ENCODE assay signal across 20 mouse cellular contexts in genomic region chr3:119711503-119711902, GRCm38 (mm10).
DNase-seq lines count a peak whose midpoint lies in the region; ATAC-seq and TF ChIP-seq lines count a peak whose summit lies in the region.
"Had no signal": no experiment of that assay in that cellular context is flagged by ENCODE, and none has a peak within 500 bp of the region (broad histone marks: within the 10 kb centered on the region; RNA-seq: fewer than 3 reads in every experiment).

No protein-coding gene starts in this region.

- no peak overlapping the region for H3K4me2 ChIP-seq in forebrain, embryonic 11.5 days (ENCODE audit: low read depth, low read length, severe bottlenecking)
- no peak overlapping the region for H3K4me2 ChIP-seq in forebrain, postnatal 0 days (ENCODE audit: low read depth)
- H3K4me2 ChIP-seq in hindbrain, embryonic 13.5 days: no peak overlapping the region
- no peak overlapping the region for H3K4me2 ChIP-seq in midbrain, embryonic 11.5 days
- no peak overlapping the region for H3K4me2 ChIP-seq in midbrain, embryonic 14.5 days (ENCODE audit: low read length)
- H3K4me2 ChIP-seq: kidney, embryonic 15.5 days; liver, embryonic 15.5 days had no signal

- H3K27me3 ChIP-seq in forebrain, embryonic 11.5 days (ENCODE audit: control insufficient read depth, insufficient read depth, low read length): no peaks in the 10 kb centered on the region
- H3K27me3 ChIP-seq in forebrain, postnatal 0 days (ENCODE audit: insufficient read depth, low read length): no peaks in the 10 kb centered on the region
- H3K27me3 ChIP-seq in hindbrain, embryonic 13.5 days: no peaks in the 10 kb centered on the region
- no peaks in the 10 kb centered on the region for H3K27me3 ChIP-seq in hindbrain, embryonic 10.5 days (ENCODE audit: insufficient read depth, poor library complexity, severe bottlenecking)
- no peaks in the 10 kb centered on the region for H3K27me3 ChIP-seq in midbrain, embryonic 11.5 days (ENCODE audit: control insufficient read depth, insufficient read depth, low read length)
- no peaks in the 10 kb centered on the region for H3K27me3 ChIP-seq in midbrain, embryonic 10.5 days (ENCODE audit: low read depth, poor library complexity, severe bottlenecking)
- H3K27me3 ChIP-seq in midbrain, embryonic 14.5 days (ENCODE audit: control insufficient read depth, insufficient read depth, low read length): no peaks in the 10 kb centered on the region
- H3K27me3 ChIP-seq: kidney, embryonic 15.5 days; liver, embryonic 15.5 days had no signal

- H3K4me1 ChIP-seq in forebrain, embryonic 11.5 days (replicated peaks; ENCODE audit: control insufficient read depth, insufficient read depth, low read length): no peaks in the 10 kb centered on the region
- H3K4me1 ChIP-seq in forebrain, postnatal 0 days (ENCODE audit: insufficient read depth): no peaks in the 10 kb centered on the region
- no peaks in the 10 kb centered on the region for H3K4me1 ChIP-seq in hindbrain, embryonic 13.5 days (replicated peaks)
- no peaks in the 10 kb centered on the region for H3K4me1 ChIP-seq in hindbrain, embryonic 10.5 days (replicated peaks)
- no peaks in the 10 kb centered on the region for H3K4me1 ChIP-seq in midbrain, embryonic 11.5 days (ENCODE audit: control insufficient read depth, insufficient read depth, low read length)
- H3K4me1 ChIP-seq in midbrain, embryonic 10.5 days: no peaks in the 10 kb centered on the region
- no peaks in the 10 kb centered on the region for H3K4me1 ChIP-seq in midbrain, embryonic 14.5 days (ENCODE audit: control insufficient read depth, insufficient read depth, low read length)
- H3K4me1 ChIP-seq: kidney, embryonic 15.5 days; liver, embryonic 15.5 days had no signal

- peak; percentile 55; the same call in 1 of the 2 replicates for ATAC-seq in forebrain, embryonic 11.5 days (replicated peaks; ENCODE audit: low FRiP score)
- ATAC-seq in forebrain, postnatal 0 days: no peak
- peak; percentile 52; the same call in 1 of the 2 replicates for ATAC-seq in hindbrain, embryonic 13.5 days (ENCODE audit: low FRiP score)
- ATAC-seq in midbrain, embryonic 11.5 days (ENCODE audit: low FRiP score): 0 out of 2 replicates have a peak, but pooled peaks have one; percentile 16
- ATAC-seq in midbrain, embryonic 14.5 days (ENCODE audit: low FRiP score, low TSS enrichment): peak; percentile 11; the same call in 1 of the 2 replicates
- ATAC-seq: intestine, embryonic 16.5 days; lung, postnatal 0 days had no signal

- H3K9ac ChIP-seq in forebrain, embryonic 11.5 days (ENCODE audit: low read length): no peak overlapping the region
- no peak overlapping the region for H3K9ac ChIP-seq in forebrain, postnatal 0 days
- no peak overlapping the region for H3K9ac ChIP-seq in hindbrain, embryonic 13.5 days
- H3K9ac ChIP-seq in midbrain, embryonic 11.5 days (ENCODE audit: low read length): no peak overlapping the region
- H3K9ac ChIP-seq in midbrain, embryonic 14.5 days (replicated peaks; ENCODE audit: low read length): no peak overlapping the region
- H3K9ac ChIP-seq: kidney, embryonic 15.5 days; liver, embryonic 15.5 days had no signal

- TF ChIP-seq CTCF in forebrain, postnatal 0 days (IDR thresholded peaks at IDR 0.05; ENCODE audit: low read depth): no peak

- H3K36me3 ChIP-seq in forebrain, embryonic 11.5 days (ENCODE audit: control insufficient read depth, insufficient read depth, low read length): no peaks in the 10 kb centered on the region
- no peaks in the 10 kb centered on the region for H3K36me3 ChIP-seq in forebrain, postnatal 0 days (ENCODE audit: insufficient read depth)
- no peaks in the 10 kb centered on the region for H3K36me3 ChIP-seq in hindbrain, embryonic 13.5 days
- H3K36me3 ChIP-seq in hindbrain, embryonic 10.5 days: peaks cover 4% of the 10 kb centered on the region; the same call in 1 of the 2 replicates
- H3K36me3 ChIP-seq in midbrain, embryonic 11.5 days (ENCODE audit: control insufficient read depth, insufficient read depth, low read length): no peaks in the 10 kb centered on the region
- peaks cover 9% of the 10 kb centered on the region; the same call in 1 of the 2 replicates for H3K36me3 ChIP-seq in midbrain, embryonic 10.5 days
- H3K36me3 ChIP-seq in midbrain, embryonic 14.5 days (ENCODE audit: control insufficient read depth, insufficient read depth, low read length): no peaks in the 10 kb centered on the region
- H3K36me3 ChIP-seq: liver, embryonic 15.5 days had no signal

- WGBS in forebrain, embryonic 11.5 days: 95% methylated on average over 3 of the region's 3 CpGs
- WGBS in forebrain, postnatal 0 days: 97% methylated on average over 3 of the region's 3 CpGs
- WGBS in hindbrain, embryonic 13.5 days: 95% methylated on average over 3 of the region's 3 CpGs
- 99% methylated on average over 3 of the region's 3 CpGs for WGBS in hindbrain, embryonic 10.5 days
- 94% methylated on average over 3 of the region's 3 CpGs for WGBS in midbrain, embryonic 11.5 days
- WGBS in midbrain, embryonic 10.5 days: 98% methylated on average over 3 of the region's 3 CpGs
- 91% methylated on average over 3 of the region's 3 CpGs for WGBS in midbrain, embryonic 14.5 days

- H3K9me3 ChIP-seq in forebrain, embryonic 11.5 days (ENCODE audit: control insufficient read depth, low read length): no peaks in the 10 kb centered on the region
- no peaks in the 10 kb centered on the region for H3K9me3 ChIP-seq in forebrain, postnatal 0 days (ENCODE audit: low read length)
- no peaks in the 10 kb centered on the region for H3K9me3 ChIP-seq in hindbrain, embryonic 13.5 days
- no peaks in the 10 kb centered on the region for H3K9me3 ChIP-seq in hindbrain, embryonic 10.5 days
- no peaks in the 10 kb centered on the region for H3K9me3 ChIP-seq in midbrain, embryonic 11.5 days (ENCODE audit: control insufficient read depth, low read length)
- no peaks in the 10 kb centered on the region for H3K9me3 ChIP-seq in midbrain, embryonic 10.5 days (replicated peaks)
- H3K9me3 ChIP-seq in midbrain, embryonic 14.5 days (ENCODE audit: control insufficient read depth, low read length): no peaks in the 10 kb centered on the region
- H3K9me3 ChIP-seq: kidney, embryonic 15.5 days; liver, embryonic 15.5 days had no signal

- no peak overlapping the region for H3K27ac ChIP-seq in forebrain, embryonic 11.5 days (ENCODE audit: low read depth, low read length)
- no peak overlapping the region for H3K27ac ChIP-seq in forebrain, postnatal 0 days (ENCODE audit: low read depth, low read length)
- H3K27ac ChIP-seq in hindbrain, embryonic 13.5 days: no peak overlapping the region
- no peak overlapping the region for H3K27ac ChIP-seq in hindbrain, embryonic 10.5 days
- no peak overlapping the region for H3K27ac ChIP-seq in midbrain, embryonic 11.5 days (ENCODE audit: low read depth, low read length)
- H3K27ac ChIP-seq in midbrain, embryonic 10.5 days (replicated peaks): no peak overlapping the region
- no peak overlapping the region for H3K27ac ChIP-seq in midbrain, embryonic 14.5 days (replicated peaks; ENCODE audit: low read depth, low read length)
- H3K27ac ChIP-seq: kidney, embryonic 15.5 days; liver, embryonic 15.5 days; macrophage had no signal

- DNase-seq in forebrain, embryonic 11.5 days (ENCODE audit: low spot score): no peak
- DNase-seq in forebrain, postnatal 0 days: no peak
- DNase-seq in hindbrain, embryonic 10.5 days (ENCODE audit: low spot score): no peak
- DNase-seq in midbrain, embryonic 11.5 days (ENCODE audit: low spot score, missing footprints): no peak
- DNase-seq in midbrain, embryonic 10.5 days (ENCODE audit: low spot score): no peak
- DNase-seq in midbrain, embryonic 14.5 days: no peak
- no peak for DNase-seq in right cerebral cortex, postnatal 14 days
- DNase-seq: adrenal gland, postnatal 25 days; cerebellum, adult 9-10 months; gastrocnemius, postnatal 36 days; layer of hippocampus, adult 9-11 months; liver; thymus, adult 18-20 months; thymus, postnatal 4 days had no signal

- no peak overlapping the region for H3K4me3 ChIP-seq in forebrain, embryonic 11.5 days (ENCODE audit: low read depth, low read length)
- H3K4me3 ChIP-seq in forebrain, postnatal 0 days (ENCODE audit: low read depth, low read length): no peak overlapping the region
- H3K4me3 ChIP-seq in hindbrain, embryonic 13.5 days: no peak overlapping the region
- H3K4me3 ChIP-seq in hindbrain, embryonic 10.5 days: no peak overlapping the region
- H3K4me3 ChIP-seq in midbrain, embryonic 11.5 days (ENCODE audit: low read depth, low read length): no peak overlapping the region
- H3K4me3 ChIP-seq in midbrain, embryonic 10.5 days: no peak overlapping the region
- H3K4me3 ChIP-seq in midbrain, embryonic 14.5 days (replicated peaks; ENCODE audit: low read depth, low read length): no peak overlapping the region
- H3K4me3 ChIP-seq: kidney, embryonic 15.5 days; liver, embryonic 15.5 days had no signal
